Mouse (Mus musculus): ENCODE results near the gene Mtmr11.

Gene Mtmr11

DNA sequence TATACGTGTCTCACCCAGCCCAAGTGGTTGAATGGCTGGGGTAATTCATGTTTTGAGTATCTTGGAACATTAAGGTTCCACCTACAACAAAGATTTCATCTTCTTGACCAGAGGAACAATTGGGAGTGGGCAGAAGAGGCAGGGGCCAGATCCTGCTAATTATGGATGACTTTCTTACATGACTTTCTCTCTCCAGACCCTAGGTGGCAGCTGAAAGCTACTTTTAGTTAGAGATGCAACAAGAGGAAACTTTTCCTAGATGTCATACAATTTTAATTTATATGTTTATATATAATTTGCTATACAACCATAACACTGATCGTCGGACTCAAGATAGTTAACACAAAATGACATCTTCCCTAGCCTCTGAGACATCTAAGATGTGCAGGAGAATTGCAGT, 46.0 kb downstream of the Mtmr11 start:
- no peak for DNase-seq (ENCODE audit: extremely low read depth, low read depth)

DNA sequence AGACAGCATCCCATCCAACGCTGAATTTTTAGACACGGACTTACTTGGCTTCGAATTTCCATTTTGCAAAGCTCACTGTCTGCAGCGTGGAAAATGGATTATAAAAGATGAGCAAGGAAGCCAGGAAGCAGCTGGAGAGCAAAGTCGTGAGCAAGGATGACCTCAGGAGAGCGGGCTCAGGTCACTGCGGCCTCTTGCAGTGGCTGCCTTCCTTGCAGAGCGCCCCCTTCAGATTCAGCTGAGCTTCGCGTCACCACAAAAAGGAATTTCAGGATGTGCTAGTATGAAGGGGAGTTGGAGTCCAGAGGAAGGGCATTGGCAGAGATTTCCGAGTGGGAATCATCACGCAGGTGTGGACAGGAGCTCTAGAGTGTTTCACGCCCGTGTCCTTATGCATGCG, 47.4 kb downstream of the Mtmr11 start:
- no peak for DNase-seq (ENCODE audit: extremely low read depth, low read depth)

DNA sequence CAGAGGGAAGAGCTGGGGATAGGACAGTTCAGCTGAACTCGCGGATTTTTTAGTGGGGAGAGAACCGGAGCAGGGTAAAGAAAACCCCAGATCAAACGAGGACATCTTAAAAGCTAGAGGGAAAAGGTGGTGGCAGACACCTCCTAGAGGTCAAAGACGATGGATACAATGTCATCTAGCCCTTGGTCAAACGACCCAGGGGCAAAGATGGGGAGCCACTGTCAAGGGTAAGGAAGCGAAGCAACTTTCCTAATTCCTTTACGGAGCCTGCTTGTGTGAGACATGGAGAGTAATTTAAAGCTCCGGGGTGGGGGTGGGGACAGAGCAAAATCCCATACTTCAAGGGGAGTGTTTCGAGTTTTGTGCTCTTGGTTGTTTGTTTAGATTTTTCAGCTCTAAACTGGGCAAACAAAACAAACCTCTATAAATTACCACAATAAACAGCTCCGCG, 57.4 kb downstream of the Mtmr11 start:
- DNase-seq (ENCODE audit: extremely low read depth, low read depth) = peak; percentile 67

- peak; percentile 100 for DNase-seq (ENCODE audit: extremely low read depth, low read depth)
Observed at GRCm38 (mm10) chr3:96219661-96220130, 57.9 kb downstream of the Mtmr11 start, which contains the start of the genes Bola1 and Hist2h2ab. Bola1 (minus strand) TSS chr3:96219709. Hist2h2ab (plus strand) TSS chr3:96219865.

- DNase-seq (ENCODE audit: extremely low read depth, low read depth) = peak; percentile 82
Observed at GRCm38 (mm10) chr3:96220131-96220764, 58.4 kb downstream of the Mtmr11 start.

- DNase-seq (ENCODE audit: extremely low read depth, low read depth) = peak; percentile 100
Observed at GRCm38 (mm10) chr3:96220765-96221639, 59.2 kb downstream of the Mtmr11 start, which contains the start of the genes Hist2h2ac and Hist2h2be. Hist2h2ac (minus strand) TSS chr3:96220880. Hist2h2be (plus strand) TSS chr3:96221119.

Measured in MEL-GATA-1-ER (cell line).